In the genomic region with DNA sequence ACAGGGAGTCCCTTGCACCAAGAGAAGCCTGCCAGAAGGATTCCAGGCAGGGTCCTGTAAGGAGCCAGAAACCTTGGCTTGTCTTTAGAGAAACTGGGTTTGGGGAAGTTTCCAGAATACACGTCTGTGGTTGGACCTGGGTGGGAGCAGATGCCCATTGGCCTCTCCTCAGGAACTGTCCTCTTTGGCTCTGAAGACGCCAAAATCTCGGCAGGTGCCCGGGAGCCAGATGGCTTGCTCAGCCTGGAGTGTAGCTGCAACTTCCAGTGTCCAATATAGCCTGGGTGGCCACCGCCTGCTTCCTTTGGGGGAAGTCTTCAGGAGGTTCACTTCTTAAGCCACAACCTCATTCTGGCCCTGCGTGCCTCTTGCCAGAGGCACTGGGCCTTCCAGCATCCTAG, we compare ENCODE assay signal across 8 mouse cellular contexts. TPM values are rescaled to one million over a fixed set of nuclear protein-coding genes. Genes with fewer than 3 reads are reported as not detected.
DNase-seq lines count a peak whose midpoint lies in the region; ATAC-seq and TF ChIP-seq lines count a peak whose summit lies in the region.

No protein-coding gene starts in this region.

- H3K36me3 ChIP-seq in forebrain, embryonic 15.5 days: peaks cover 27% of the 10 kb centered on the region
- peaks cover 41% of the 10 kb centered on the region for H3K36me3 ChIP-seq in limb, embryonic 14.5 days (ENCODE audit: control insufficient read depth, insufficient read depth, low read length)
- H3K36me3 ChIP-seq in stomach, embryonic 14.5 days (ENCODE audit: control insufficient read depth, insufficient read depth, low read length): peaks cover 35% of the 10 kb centered on the region

- peak overlapping the region; percentile 63 for H3K4me3 ChIP-seq in layer of hippocampus, adult 2 months
- H3K4me3 ChIP-seq in forebrain, embryonic 15.5 days: peak overlapping the region; percentile 55; the same call in 1 of the 2 replicates
- peak overlapping the region; percentile 37; the same call in 1 of the 2 replicates for H3K4me3 ChIP-seq in limb, embryonic 14.5 days (replicated peaks; ENCODE audit: low read length)
- H3K4me3 ChIP-seq in stomach, embryonic 14.5 days (ENCODE audit: low read depth, low read length): no peak overlapping the region

- no peak for TF ChIP-seq CTCF in layer of hippocampus, adult 2 months (conservative IDR thresholded peaks at IDR 0.05)

- peak overlapping the region; percentile 79; the same call in 1 of the 2 replicates for H3K4me2 ChIP-seq in forebrain, embryonic 15.5 days (replicated peaks)
- peak overlapping the region; percentile 56 for H3K4me2 ChIP-seq in limb, embryonic 14.5 days (replicated peaks; ENCODE audit: low read depth, low read length, severe bottlenecking)
- peak overlapping the region; percentile 54; the same call in 1 of the 2 replicates for H3K4me2 ChIP-seq in stomach, embryonic 14.5 days (replicated peaks; ENCODE audit: low read depth, low read length)

- WGBS in forebrain, embryonic 15.5 days: 28% methylated on average over 6 of the region's 6 CpGs
- WGBS in limb, embryonic 14.5 days: 27% methylated on average over 6 of the region's 6 CpGs
- 25% methylated on average over 6 of the region's 6 CpGs for WGBS in stomach, embryonic 14.5 days

- H3K27ac ChIP-seq in layer of hippocampus, adult 2 months: peak overlapping the region; percentile 97
- no peak overlapping the region; the same call in 1 of the 2 replicates for H3K27ac ChIP-seq in forebrain, embryonic 15.5 days (replicated peaks)
- H3K27ac ChIP-seq in limb, embryonic 14.5 days (replicated peaks; ENCODE audit: low read depth, low read length): no peak overlapping the region
- no peak overlapping the region for H3K27ac ChIP-seq in stomach, embryonic 14.5 days (ENCODE audit: low read length)

- ATAC-seq in forebrain, embryonic 15.5 days (replicated peaks): peak; percentile 5; the same call in 1 of the 2 replicates
- peak; percentile 7; the same call in 1 of the 2 replicates for ATAC-seq in limb, embryonic 14.5 days (ENCODE audit: low FRiP score, low read depth)
- ATAC-seq in stomach, embryonic 14.5 days (ENCODE audit: insufficient number of reproducible peaks, insufficient read depth, low FRiP score, low read depth): peak; percentile 12; the same call in 1 of the 2 replicates

- peak in 1 of 2 experiments; percentile 42 for DNase-seq in layer of hippocampus, adult 2 months (ENCODE audit: low spot score in 2 of 2)
- DNase-seq in layer of hippocampus, adult 9-10 months (ENCODE audit: low spot score): no peak
- DNase-seq in cerebellum, adult 18-20 months: peak; percentile 88 to 91
- no peak for DNase-seq in limb, embryonic 14.5 days (ENCODE audit: low spot score)
- DNase-seq in embryo, embryonic 9.5 days (ENCODE audit: extremely low spot score): no peak
- DNase-seq in kidney, adult 18-20 months: no peak

- no peaks in the 10 kb centered on the region for H3K9me3 ChIP-seq in forebrain, embryonic 15.5 days
- H3K9me3 ChIP-seq in limb, embryonic 14.5 days (ENCODE audit: control insufficient read depth, low read length): no peaks in the 10 kb centered on the region
- H3K9me3 ChIP-seq in stomach, embryonic 14.5 days (ENCODE audit: control insufficient read depth, low read depth, low read length): no peaks in the 10 kb centered on the region

- peaks cover 43% of the 10 kb centered on the region for H3K27me3 ChIP-seq in forebrain, embryonic 15.5 days
- H3K27me3 ChIP-seq in limb, embryonic 14.5 days (ENCODE audit: control insufficient read depth, insufficient read depth, low read length): peaks cover 44% of the 10 kb centered on the region
- peaks cover 29% of the 10 kb centered on the region for H3K27me3 ChIP-seq in stomach, embryonic 14.5 days (ENCODE audit: control insufficient read depth, insufficient read depth, low read length)

- 0 out of 2 replicates have a peak overlapping the region, but pooled peaks have one; percentile 61 for H3K9ac ChIP-seq in forebrain, embryonic 15.5 days (replicated peaks)
- H3K9ac ChIP-seq in limb, embryonic 14.5 days (ENCODE audit: low read depth, low read length, severe bottlenecking): no peak overlapping the region
- no peak overlapping the region for H3K9ac ChIP-seq in stomach, embryonic 14.5 days (replicated peaks; ENCODE audit: low read depth, low read length)

- TF ChIP-seq POLR2A in limb, embryonic 14.5 days (IDR thresholded peaks at IDR 0.05; ENCODE audit: borderline replicate concordance, extremely low read depth, insufficient read depth, insufficient read length): no peak

- peaks cover 55% of the 10 kb centered on the region for H3K4me1 ChIP-seq in forebrain, embryonic 15.5 days
- H3K4me1 ChIP-seq in limb, embryonic 14.5 days (ENCODE audit: control insufficient read depth, insufficient read depth, low read length): peaks cover 31% of the 10 kb centered on the region
- peaks cover 31% of the 10 kb centered on the region for H3K4me1 ChIP-seq in stomach, embryonic 14.5 days (ENCODE audit: control insufficient read depth, insufficient read depth, low read length)

RNA-seq across cellular contexts. Expression of a gene that starts 0.3 kb away (rescaled TPM):
- total RNA-seq in layer of hippocampus, adult 2 months (2021): 100 to 1,000 TPM; 106 to 120 TPM
- 5.5 and 5.9 TPM in 2 replicates for polyA plus RNA-seq in forebrain, embryonic 15.5 days (2015; fragmentation: Nextera tagmentation; extraction: Ambion mirVana)
- 2.5 and 3.5 TPM in 2 replicates for polyA plus RNA-seq in limb, embryonic 14.5 days (2012; rRNA removed)
- polyA plus RNA-seq in limb, embryonic 14.5 days (2014; fragmentation: Nextera tagmentation; extraction: Ambion mirVana): 0.18 and 0.19 TPM in 2 replicates
- 0.70 and 1.3 TPM in 2 replicates for polyA plus RNA-seq in stomach, embryonic 14.5 days (2014; fragmentation: Nextera tagmentation; extraction: Ambion mirVana)

RNA-seq across cellular contexts. Expression of a gene that starts 6.9 kb away (rescaled TPM):
- 10 to 100 TPM; 59.1 to 67.5 TPM for total RNA-seq in layer of hippocampus, adult 2 months (2021)
- polyA plus RNA-seq in forebrain, embryonic 15.5 days (2015; fragmentation: Nextera tagmentation; extraction: Ambion mirVana): 151 and 158 TPM in 2 replicates
- polyA plus RNA-seq in limb, embryonic 14.5 days (2012; rRNA removed): 137 and 139 TPM in 2 replicates
- polyA plus RNA-seq in limb, embryonic 14.5 days (2014; fragmentation: Nextera tagmentation; extraction: Ambion mirVana): 167 and 176 TPM in 2 replicates
- 225 and 231 TPM in 2 replicates for polyA plus RNA-seq in stomach, embryonic 14.5 days (2014; fragmentation: Nextera tagmentation; extraction: Ambion mirVana)

RNA-seq across cellular contexts. Expression of a gene that starts 7.3 kb away (rescaled TPM):
- total RNA-seq in layer of hippocampus, adult 2 months (2021): 1 to 10 TPM; 2.8 to 3.5 TPM
- polyA plus RNA-seq in forebrain, embryonic 15.5 days (2015; fragmentation: Nextera tagmentation; extraction: Ambion mirVana): 4.2 and 5.3 TPM in 2 replicates
- 10.9 and 15.0 TPM in 2 replicates for polyA plus RNA-seq in limb, embryonic 14.5 days (2012; rRNA removed)
- polyA plus RNA-seq in limb, embryonic 14.5 days (2014; fragmentation: Nextera tagmentation; extraction: Ambion mirVana): 1.4 and 1.8 TPM in 2 replicates
- 3.6 and 5.5 TPM in 2 replicates for polyA plus RNA-seq in stomach, embryonic 14.5 days (2014; fragmentation: Nextera tagmentation; extraction: Ambion mirVana)

RNA-seq across cellular contexts. Expression of a gene that starts 24.3 kb away (rescaled TPM):
- total RNA-seq in layer of hippocampus, adult 2 months (2021): 100 to 1,000 TPM; 193 to 200 TPM
- 368 and 393 TPM in 2 replicates for polyA plus RNA-seq in forebrain, embryonic 15.5 days (2015; fragmentation: Nextera tagmentation; extraction: Ambion mirVana)
- polyA plus RNA-seq in limb, embryonic 14.5 days (2012; rRNA removed): 116 and 174 TPM in 2 replicates
- 325 and 331 TPM in 2 replicates for polyA plus RNA-seq in limb, embryonic 14.5 days (2014; fragmentation: Nextera tagmentation; extraction: Ambion mirVana)
- polyA plus RNA-seq in stomach, embryonic 14.5 days (2014; fragmentation: Nextera tagmentation; extraction: Ambion mirVana): 342 and 346 TPM in 2 replicates

RNA-seq across cellular contexts. Expression of a gene that starts 26.4 kb away (rescaled TPM):
- total RNA-seq in layer of hippocampus, adult 2 months (2021): 100 to 1,000 TPM; 149 to 151 TPM
- 78.8 and 81.1 TPM in 2 replicates for polyA plus RNA-seq in forebrain, embryonic 15.5 days (2015; fragmentation: Nextera tagmentation; extraction: Ambion mirVana)
- 99.4 and 110 TPM in 2 replicates for polyA plus RNA-seq in limb, embryonic 14.5 days (2012; rRNA removed)
- 74.8 and 80.7 TPM in 2 replicates for polyA plus RNA-seq in limb, embryonic 14.5 days (2014; fragmentation: Nextera tagmentation; extraction: Ambion mirVana)
- 67.2 and 69.0 TPM in 2 replicates for polyA plus RNA-seq in stomach, embryonic 14.5 days (2014; fragmentation: Nextera tagmentation; extraction: Ambion mirVana)

Comparison
In these comparisons a context has a peak if more than half of its experiments do, and no peak if none do; other contexts are left out.
1. DNase-seq: peak in cerebellum, adult 18-20 months (2 of 2); none in layer of hippocampus, adult 9-10 months (single experiment), limb, embryonic 14.5 days (single experiment), embryo, embryonic 9.5 days (single experiment) and kidney, adult 18-20 months (single experiment).
2. Peak in every context shown above with its lines, with median percentiles within 50 percentile points of each other: ATAC-seq and H3K4me2 ChIP-seq.